Mouse (Mus musculus) heart, postnatal 4 days (tissue): ENCODE measurements around the gene Havcr2. TPM values are rescaled to one million over a fixed set of nuclear protein-coding genes. Genes with fewer than 3 reads are reported as not detected.
"Not testable (repeated sequence)": the region's sequence is repeated elsewhere in the genome, so short reads cannot be mapped to it uniquely, and the experiment has no call there.

Experiments
- DNase-seq: peaks from one replicate; pipeline ENCODE4 v3.0.0; 2021
- total RNA-seq, 2 experiments: library from RNA; stranded (reverse); gene quantifications; 2 replicates each; pipeline ENCODE4 v1.2.3; 2021

Gene Havcr2
- total RNA-seq, 2 experiments from 2014 or later: 0.14 to 0.20 TPM

- no peak for DNase-seq
Observed at GRCm38 (mm10) chr11:46461362-46461761, 6.6 kb downstream of the Havcr2 start.

DNA sequence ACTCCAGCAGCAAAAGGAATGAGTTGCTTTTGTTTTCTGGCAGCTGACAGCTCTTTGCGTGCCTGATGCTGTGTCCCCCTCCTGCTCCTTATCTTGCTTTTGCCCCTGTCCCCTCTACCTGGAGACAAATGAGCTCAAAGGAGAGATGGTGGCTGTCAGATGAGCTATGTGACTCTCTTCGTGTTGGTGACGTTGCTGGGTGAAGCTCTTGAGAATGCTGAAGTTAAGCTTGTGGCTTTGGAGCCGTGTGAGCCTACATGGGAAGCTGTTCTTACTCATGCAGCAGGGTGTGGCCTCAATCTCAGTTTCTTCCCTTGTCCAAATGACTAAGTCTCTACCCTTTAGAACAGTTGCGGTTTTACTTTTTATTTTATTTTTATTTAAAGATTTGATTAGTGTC is 7.2 kb downstream of the Havcr2 start:
- no peak for DNase-seq

DNA sequence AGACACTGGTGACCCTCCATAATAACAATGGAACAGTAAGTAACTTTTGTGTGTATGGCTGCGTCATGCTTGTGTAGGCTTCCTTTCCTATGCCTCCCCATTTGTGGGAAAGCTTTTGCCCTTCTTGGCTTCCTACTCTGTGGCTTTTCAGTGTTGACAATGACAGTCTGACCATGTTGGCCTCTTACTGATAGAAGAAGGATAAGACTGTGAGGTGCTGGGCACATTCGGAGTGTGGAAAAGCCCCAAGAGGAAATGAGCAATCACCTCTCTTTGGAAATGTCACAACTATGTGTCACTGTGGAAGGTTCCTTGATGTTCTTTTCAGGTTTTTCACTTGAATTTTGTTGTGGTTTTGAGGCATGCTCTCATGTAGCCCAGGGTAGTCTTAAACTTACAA is 12.1 kb downstream of the Havcr2 start:
- DNase-seq: no peak

- no peak for DNase-seq
Observed at GRCm38 (mm10) chr11:46474220-46474619, 19.5 kb downstream of the Havcr2 start.

DNA sequence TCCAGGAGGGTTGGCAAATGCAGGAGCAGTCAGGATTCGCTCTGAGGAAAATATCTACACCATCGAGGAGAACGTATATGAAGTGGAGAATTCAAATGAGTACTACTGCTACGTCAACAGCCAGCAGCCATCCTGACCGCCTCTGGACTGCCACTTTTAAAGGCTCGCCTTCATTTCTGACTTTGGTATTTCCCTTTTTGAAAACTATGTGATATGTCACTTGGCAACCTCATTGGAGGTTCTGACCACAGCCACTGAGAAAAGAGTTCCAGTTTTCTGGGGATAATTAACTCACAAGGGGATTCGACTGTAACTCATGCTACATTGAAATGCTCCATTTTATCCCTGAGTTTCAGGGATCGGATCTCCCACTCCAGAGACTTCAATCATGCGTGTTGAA is 24.6 kb downstream of the Havcr2 start:
- no peak for DNase-seq

DNA sequence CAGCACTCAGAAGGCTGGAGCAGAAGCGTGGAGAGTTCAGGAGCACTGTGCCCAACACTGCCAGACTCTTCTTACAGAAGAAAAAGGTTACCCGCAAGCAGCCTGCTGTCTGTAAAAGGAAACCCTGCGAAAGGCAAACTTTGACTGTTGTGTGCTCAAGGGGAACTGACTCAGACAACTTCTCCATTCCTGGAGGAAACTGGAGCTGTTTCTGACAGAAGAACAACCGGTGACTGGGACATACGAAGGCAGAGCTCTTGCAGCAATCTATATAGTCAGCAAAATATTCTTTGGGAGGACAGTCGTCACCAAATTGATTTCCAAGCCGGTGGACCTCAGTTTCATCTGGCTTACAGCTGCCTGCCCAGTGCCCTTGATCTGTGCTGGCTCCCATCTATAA is 25.8 kb downstream of the Havcr2 start:
- no peak for DNase-seq

DNA sequence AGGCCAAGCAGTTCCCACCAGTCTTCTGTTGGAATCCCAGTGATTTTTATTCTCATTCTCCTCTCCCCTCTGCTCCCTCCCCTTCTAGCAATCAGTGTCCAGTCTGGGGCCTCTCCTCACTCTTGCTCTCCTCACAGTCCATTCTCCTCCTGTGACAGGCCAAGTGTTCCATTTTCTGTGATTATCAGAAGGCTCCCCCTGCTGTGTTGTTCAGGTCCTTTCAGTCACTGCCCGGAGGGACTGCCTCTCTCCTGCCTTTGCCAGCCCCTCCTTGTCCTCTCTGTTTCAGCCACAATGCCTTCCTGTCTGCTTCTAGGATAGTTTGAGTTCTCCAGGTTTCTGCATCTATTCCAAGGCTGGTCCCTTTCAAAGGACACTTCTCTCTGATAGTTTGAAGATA is 33.5 kb downstream of the Havcr2 start:
- DNase-seq: no peak

DNA sequence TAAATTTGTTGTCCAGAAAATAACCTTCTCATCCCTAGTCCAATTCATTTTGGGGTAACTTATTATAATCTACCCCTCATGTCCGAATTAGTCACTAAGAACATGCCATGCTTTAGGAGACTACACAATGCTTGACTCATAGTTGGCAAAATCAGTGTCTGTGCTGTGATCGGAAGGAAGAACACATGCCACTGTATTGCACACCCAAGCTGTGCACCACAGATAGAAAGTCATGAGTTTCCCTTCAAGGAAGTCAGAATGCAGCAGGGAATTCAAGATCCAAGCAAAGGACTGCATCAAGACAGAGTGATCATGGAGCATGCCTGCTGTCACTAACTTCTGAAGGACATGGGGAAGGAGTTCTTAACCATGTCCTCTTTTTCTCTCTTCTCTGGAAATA is 33.9 kb downstream of the Havcr2 start:
- no peak for DNase-seq

DNA sequence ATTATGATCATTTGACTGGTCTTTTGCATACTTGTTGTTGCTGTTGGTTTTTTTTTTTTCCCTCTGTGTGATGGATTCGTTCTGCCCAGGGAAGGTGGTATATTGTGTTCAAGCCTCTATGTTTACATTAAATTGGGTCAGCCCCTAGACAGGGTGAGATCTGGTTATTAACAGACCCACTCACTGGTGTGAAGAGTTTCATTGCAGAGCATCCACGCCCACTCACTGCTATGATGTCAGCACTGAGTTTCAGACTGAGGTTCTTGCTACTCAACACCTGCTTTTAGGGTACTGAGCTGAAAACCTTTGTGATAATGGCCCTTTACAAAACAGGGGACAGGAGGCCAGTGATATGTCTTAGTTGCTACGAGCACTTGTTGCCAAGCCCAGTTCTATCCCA is 52.4 kb downstream of the Havcr2 start:
- no peak for DNase-seq

GRCm38 (mm10) chr11:46509900-46510299 is 55.2 kb downstream of the Havcr2 start:
- DNase-seq: no peak

DNA sequence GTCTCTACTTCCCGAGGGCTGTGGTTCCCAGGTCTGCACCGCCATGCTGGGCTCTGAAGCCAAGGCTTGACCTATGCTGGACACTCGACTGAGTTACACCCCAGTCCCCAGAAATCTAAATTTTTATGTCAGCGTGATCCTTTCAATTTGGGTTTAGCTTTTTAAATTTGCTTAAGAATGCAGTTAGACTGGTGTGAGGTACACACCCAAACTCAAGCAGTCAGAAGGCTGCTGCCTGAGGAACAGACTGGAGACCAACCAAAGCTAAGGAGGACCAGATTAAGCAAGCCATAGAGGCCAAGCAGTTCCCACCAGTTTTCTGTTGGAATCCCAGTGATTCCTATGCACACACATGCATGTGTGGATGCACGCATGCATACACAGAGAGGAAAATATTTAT is 66.6 kb downstream of the Havcr2 start:
- DNase-seq: not testable (repeated sequence)

GRCm38 (mm10) chr11:46522719-46523118 is 68.0 kb downstream of the Havcr2 start:
- peak; percentile 5 for DNase-seq

DNA sequence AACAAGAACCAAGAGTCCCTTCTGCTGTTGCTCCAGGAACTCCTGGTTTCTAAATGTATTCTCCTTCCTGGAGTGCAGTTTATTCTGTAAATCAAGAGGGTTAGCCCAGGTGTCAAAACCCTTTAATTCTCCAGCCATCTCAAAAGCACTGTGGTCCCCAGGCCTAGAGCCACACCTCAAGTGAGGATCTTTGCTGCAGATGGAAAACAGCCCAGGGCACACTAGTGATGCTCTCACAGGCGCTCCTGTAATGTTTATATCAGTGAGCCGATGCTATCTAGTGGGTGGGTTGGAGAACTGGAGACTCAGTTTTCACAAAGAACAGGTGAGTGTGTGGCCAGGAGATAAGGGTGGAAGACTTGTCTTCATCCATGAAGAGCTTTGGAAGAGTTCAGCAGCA is 69.2 kb downstream of the Havcr2 start, which contains the start of gene Gm12169:
Gene Gm12169, plus strand, starts transcription at position 301 of the 400 bp plus-strand sequence.
- DNase-seq: no peak

- no peak for DNase-seq
Observed at GRCm38 (mm10) chr11:46530149-46530548, 75.4 kb downstream of the Havcr2 start.

Other genes starting within 250 kb of the Havcr2 start
- not detected for gene Fndc9, start 219.4 kb upstream of the Havcr2 start, total RNA-seq
- 10 to 100 TPM; 14.8 to 15.3 TPM for gene Cyfip2, start 142.1 kb upstream of the Havcr2 start, total RNA-seq
- under 1 TPM; 0.18 to 0.21 TPM for gene Itk, start 65.4 kb upstream of the Havcr2 start, total RNA-seq
- gene Fam71b, start 58.4 kb upstream of the Havcr2 start, total RNA-seq: not detected
- gene Med7, start 18.0 kb upstream of the Havcr2 start, total RNA-seq: 10 to 100 TPM; 27.2 to 28.0 TPM
- not detected for gene Gm12169, start 69.3 kb downstream of the Havcr2 start, total RNA-seq
- gene BC053393, start 116.6 kb downstream of the Havcr2 start, total RNA-seq: not detected
- gene Dppa1, start 174.3 kb downstream of the Havcr2 start, total RNA-seq: not detected